Mouse (Mus musculus) limb, embryonic 11.5 days (tissue): ENCODE results near the gene Gm15128. TPM values are rescaled to one million over a fixed set of nuclear protein-coding genes. Genes with fewer than 3 reads are reported as not detected.
"Not testable (repeated sequence)": the region's sequence is repeated elsewhere in the genome, so short reads cannot be mapped to it uniquely, and the experiment has no call there.

Experiments
- ATAC-seq: fragments of 200-750 bp; cut with Nextera tagmentation; 2 replicates; pipeline ENCODE4 v1.8.0; 2017; ENCODE audit warnings: low read depth; ENCODE audit not compliant: insufficient number of reproducible peaks, low FRiP score, low TSS enrichment
- DNase-seq: peaks from one replicate; pipeline ENCODE4 v3.0.0-alpha.2; 2015; ENCODE audit warnings: low spot score
- H3K27ac ChIP-seq: fragments of 300-500 bp; sonication (generic); replicated peaks from 2 replicates; pipeline ENCODE4 v1.5.1; 2014; ENCODE audit warnings: low read depth, mild to moderate bottlenecking, low read length
- H3K27me3 ChIP-seq: fragments of 300-500 bp; sonication (generic); 2 replicates; pipeline ENCODE4 v1.6.1; 2014; ENCODE audit warnings: mild to moderate bottlenecking, low read length, mixed read lengths; ENCODE audit not compliant: control insufficient read depth, insufficient read depth
- H3K36me3 ChIP-seq: fragments of 300-500 bp; sonication (generic); 2 replicates; pipeline ENCODE4 v1.6.1; 2014; ENCODE audit warnings: mild to moderate bottlenecking, low read length, moderate library complexity, mixed read lengths; ENCODE audit not compliant: control insufficient read depth, insufficient read depth
- H3K4me1 ChIP-seq: fragments of 300-500 bp; sonication (generic); 2 replicates; pipeline ENCODE4 v1.6.1; 2014; ENCODE audit warnings: low read length, mixed read lengths; ENCODE audit not compliant: control insufficient read depth, insufficient read depth
- H3K4me2 ChIP-seq: fragments of 300-500 bp; sonication (generic); 2 replicates; pipeline ENCODE4 v1.6.1; 2014; ENCODE audit warnings: low read depth, mild to moderate bottlenecking, moderate library complexity; ENCODE audit not compliant: severe bottlenecking
- H3K4me3 ChIP-seq: fragments of 300-500 bp; sonication (generic); 2 replicates; pipeline ENCODE4 v1.5.1; 2014; ENCODE audit warnings: low read depth, low read length
- H3K9ac ChIP-seq: fragments of 300-500 bp; sonication (generic); 2 replicates; pipeline ENCODE4 v1.6.1; 2014; ENCODE audit warnings: mild to moderate bottlenecking, low read length
- H3K9me3 ChIP-seq: fragments of 300-500 bp; sonication (generic); 2 replicates; pipeline ENCODE4 v1.6.1; 2016; ENCODE audit warnings: low read length; ENCODE audit not compliant: control insufficient read depth
- WGBS: fragments of 180-500 bp; shearing (Covaris S2); extraction: QIAGEN DNeasy Blood & Tissue Kit; methylation state at CpG from one replicate; pipeline ENCODE4 v1.1.7; 2014; 5-methylcytosine and 5-hydroxymethylcytosine counted together
- polyA plus RNA-seq: library from polyadenylated mRNA; unstranded; fragments of >200 nt; fragmentation: Nextera tagmentation; extraction: Ambion mirVana; gene quantifications from 2 replicates; pipeline ENCODE4 v1.2.1, GENCODE M21; 2014

Gene Gm15128
- not detected in 2 replicates for polyA plus RNA-seq

DNA sequence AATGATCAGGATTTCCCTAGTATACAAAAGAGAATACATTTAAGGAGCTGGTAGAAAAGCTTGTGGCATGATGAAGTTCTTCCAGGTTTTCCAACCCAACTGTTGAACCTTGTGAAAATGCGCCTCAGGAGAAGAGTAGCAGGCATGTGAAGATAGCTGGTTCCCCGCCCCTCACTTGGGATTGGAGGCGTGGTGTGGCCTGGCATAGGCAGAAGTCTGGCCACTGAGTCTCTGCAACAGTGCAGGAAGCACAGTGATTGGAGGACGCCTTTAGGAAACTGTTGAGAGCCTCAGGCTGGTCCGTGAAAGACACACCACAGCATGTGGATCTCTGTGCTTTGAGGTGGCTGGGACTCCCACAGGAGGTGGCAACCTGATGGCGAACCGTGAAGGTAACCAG is at the start of gene Gm15128:
TSS of gene Gm15128 (plus strand) at position 301 of the 400 bp plus-strand sequence.
- H3K36me3 ChIP-seq, H3K9ac ChIP-seq, H3K27me3 ChIP-seq, H3K4me2 ChIP-seq, H3K4me3 ChIP-seq, H3K27ac ChIP-seq, H3K9me3 ChIP-seq, DNase-seq, ATAC-seq, H3K4me1 ChIP-seq: not testable (repeated sequence)
- WGBS: 81% methylated on average over 7 of the region's 7 CpGs

Other genes starting within 250 kb of the Gm15128 start
- 9.7 and 9.8 TPM in 2 replicates for gene Lrch2, start 211.9 kb upstream of the Gm15128 start, polyA plus RNA-seq
- not detected in 2 replicates for gene Gm15080, start 227.0 kb downstream of the Gm15128 start, polyA plus RNA-seq